14 mouse cellular contexts compared by ENCODE assay signal in the genomic region with DNA sequence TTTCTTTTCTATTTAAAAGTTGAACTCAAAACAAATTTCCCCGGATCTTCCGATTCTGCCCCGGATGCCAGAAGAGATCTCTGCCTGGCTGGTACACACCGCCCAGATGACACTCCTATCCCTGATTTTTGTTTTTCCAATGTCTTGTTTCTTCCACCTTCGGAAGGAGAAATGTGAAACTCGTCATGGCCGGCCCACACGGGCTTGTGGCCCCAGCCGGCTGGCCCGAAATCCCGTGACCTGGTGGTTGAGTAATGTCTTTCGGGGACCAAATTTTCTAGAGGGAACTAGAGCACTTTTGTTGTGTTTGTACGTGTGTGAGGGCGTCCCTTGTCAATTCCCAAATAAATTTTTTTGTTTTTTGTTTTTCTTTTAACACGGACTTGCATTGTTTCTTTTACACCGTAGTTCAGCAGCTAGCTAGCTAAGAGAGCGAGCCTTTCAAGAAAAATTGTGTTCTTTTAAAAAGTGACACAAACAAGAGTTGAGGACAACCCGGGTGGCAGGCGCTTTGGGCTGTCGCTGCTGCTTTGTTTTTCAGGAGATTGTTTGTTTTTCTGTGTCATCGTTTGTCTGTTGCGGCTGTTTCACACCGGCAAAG. TPM values are rescaled to one million over a fixed set of nuclear protein-coding genes. Genes with fewer than 3 reads are reported as not detected.
DNase-seq lines count a peak whose midpoint lies in the region; ATAC-seq and TF ChIP-seq lines count a peak whose summit lies in the region.
"Had no signal": no experiment of that assay in that cellular context is flagged by ENCODE, and none has a peak within 500 bp of the region (broad histone marks: within the 10 kb centered on the region; RNA-seq: fewer than 3 reads in every experiment).

No protein-coding gene starts in this region.

- DNase-seq in brain, embryonic 14.5 days (ENCODE audit: low read depth), result peak; percentile 68
- DNase-seq in embryonic facial prominence, embryonic 10.5 days (ENCODE audit: low spot score), result peak; percentile 62
- peak; percentile 60 for DNase-seq in limb, embryonic 10.5 days (ENCODE audit: low spot score)
- no peak for DNase-seq in left cerebral cortex, postnatal 25 days (ENCODE audit: low spot score in 2 of 2)
- no peak for DNase-seq in thymus, postnatal 10 days (ENCODE audit: low spot score in 2 of 2)
- DNase-seq: cerebellum, adult 11 months; layer of hippocampus, adult 9-11 months; liver, embryonic 13.5 days had no signal

- TF ChIP-seq POLR2A in brain, embryonic 14.5 days (IDR thresholded peaks at IDR 0.05; ENCODE audit: borderline replicate concordance, extremely low read depth, insufficient read depth, insufficient read length, poor library complexity, severe bottlenecking), result no peak

- TF ChIP-seq CTCF in intestine, postnatal 0 days (IDR thresholded peaks at IDR 0.05; ENCODE audit: low read depth), result no peak
- no peak for TF ChIP-seq CTCF in brain, embryonic 14.5 days (IDR thresholded peaks at IDR 0.05; ENCODE audit: borderline replicate concordance, extremely low read depth, insufficient read depth, insufficient read length)

- no peak overlapping the region for H3K9ac ChIP-seq in intestine, postnatal 0 days (ENCODE audit: low read depth, low read length)
- H3K9ac ChIP-seq in intestine, embryonic 16.5 days (ENCODE audit: low read depth, low read length), result no peak overlapping the region
- H3K9ac ChIP-seq: liver, embryonic 13.5 days had no signal

- H3K9me3 ChIP-seq in intestine, postnatal 0 days (ENCODE audit: control insufficient read depth), result no peaks in the 10 kb centered on the region
- no peaks in the 10 kb centered on the region for H3K9me3 ChIP-seq in intestine, embryonic 16.5 days (ENCODE audit: control insufficient read depth, low read length)
- H3K9me3 ChIP-seq in embryonic facial prominence, embryonic 10.5 days, result no peaks in the 10 kb centered on the region
- no peaks in the 10 kb centered on the region for H3K9me3 ChIP-seq in limb, embryonic 10.5 days (replicated peaks)
- H3K9me3 ChIP-seq: liver, embryonic 13.5 days had no signal

- no peak overlapping the region for H3K27ac ChIP-seq in intestine, postnatal 0 days (ENCODE audit: low read depth, low read length)
- H3K27ac ChIP-seq in intestine, embryonic 16.5 days (ENCODE audit: low read length), result no peak overlapping the region
- no peak overlapping the region for H3K27ac ChIP-seq in embryonic facial prominence, embryonic 10.5 days (replicated peaks)
- H3K27ac ChIP-seq in limb, embryonic 10.5 days, result no peak overlapping the region
- H3K27ac ChIP-seq: liver, embryonic 13.5 days had no signal

- intact Hi-C loops in left cerebral cortex, postnatal 25 days (cut with DNase I), result loop anchor here (2.0 kb wide), 1 partner anchor 913 kb away; no protein-coding TSS in a partner anchor

- peaks cover 100% of the 10 kb centered on the region for H3K27me3 ChIP-seq in intestine, postnatal 0 days (replicated peaks; ENCODE audit: control insufficient read depth, insufficient read depth, low read length)
- peaks cover 87% of the 10 kb centered on the region for H3K27me3 ChIP-seq in intestine, embryonic 16.5 days (replicated peaks; ENCODE audit: control insufficient read depth, insufficient read depth, low read length)
- peaks cover 100% of the 10 kb centered on the region for H3K27me3 ChIP-seq in embryonic facial prominence, embryonic 10.5 days (replicated peaks; ENCODE audit: low read depth, poor library complexity, severe bottlenecking)
- peaks cover 98% of the 10 kb centered on the region for H3K27me3 ChIP-seq in limb, embryonic 10.5 days (ENCODE audit: low read depth, poor library complexity, severe bottlenecking)

- no peak for ATAC-seq in intestine, postnatal 0 days
- ATAC-seq in intestine, embryonic 16.5 days, result no peak

- no peak overlapping the region for H3K4me2 ChIP-seq in intestine, postnatal 0 days (replicated peaks; ENCODE audit: low read depth)
- no peak overlapping the region for H3K4me2 ChIP-seq in intestine, embryonic 16.5 days (ENCODE audit: low read depth, low read length)

- no peaks in the 10 kb centered on the region for H3K36me3 ChIP-seq in intestine, postnatal 0 days (ENCODE audit: control insufficient read depth, insufficient read depth)
- no peaks in the 10 kb centered on the region for H3K36me3 ChIP-seq in intestine, embryonic 16.5 days (ENCODE audit: control insufficient read depth, insufficient read depth, low read length)
- H3K36me3 ChIP-seq in embryonic facial prominence, embryonic 10.5 days (replicated peaks), result no peaks in the 10 kb centered on the region
- no peaks in the 10 kb centered on the region for H3K36me3 ChIP-seq in limb, embryonic 10.5 days
- H3K36me3 ChIP-seq: liver, embryonic 13.5 days had no signal

- H3K4me1 ChIP-seq in intestine, postnatal 0 days (replicated peaks; ENCODE audit: control insufficient read depth, insufficient read depth, low read length), result no peaks in the 10 kb centered on the region
- peaks cover 27% of the 10 kb centered on the region for H3K4me1 ChIP-seq in intestine, embryonic 16.5 days (ENCODE audit: control insufficient read depth, insufficient read depth, low read length)
- H3K4me1 ChIP-seq in embryonic facial prominence, embryonic 10.5 days, result peaks cover 45% of the 10 kb centered on the region
- peaks cover 29% of the 10 kb centered on the region for H3K4me1 ChIP-seq in limb, embryonic 10.5 days

- 2% methylated on average over 23 of the region's 23 CpGs for WGBS in intestine, postnatal 0 days
- WGBS in intestine, embryonic 16.5 days, result 1% methylated on average over 23 of the region's 23 CpGs
- WGBS in embryonic facial prominence, embryonic 10.5 days, result under 1% methylated on average over 23 of the region's 23 CpGs
- WGBS in limb, embryonic 10.5 days, result 1% methylated on average over 23 of the region's 23 CpGs

- H3K4me3 ChIP-seq in intestine, postnatal 0 days (ENCODE audit: low read depth, low read length), result 0 out of 2 replicates have a peak overlapping the region, but pooled peaks have one; percentile 4
- no peak overlapping the region for H3K4me3 ChIP-seq in intestine, embryonic 16.5 days (ENCODE audit: low read length)
- peak overlapping the region; percentile 66 for H3K4me3 ChIP-seq in embryonic facial prominence, embryonic 10.5 days
- no peak overlapping the region for H3K4me3 ChIP-seq in limb, embryonic 10.5 days
- H3K4me3 ChIP-seq: erythroblast, embryonic 14.5 days had no signal

RNA-seq across cellular contexts. Expression of a gene that starts 2.8 kb away (rescaled TPM):
- not detected in 2 replicates for polyA plus RNA-seq in intestine, postnatal 0 days (2015; fragmentation: Nextera tagmentation; extraction: Ambion mirVana)
- polyA plus RNA-seq in intestine, embryonic 16.5 days (2015; fragmentation: Nextera tagmentation; extraction: Ambion mirVana), result not detected in 2 replicates
- polyA plus RNA-seq in brain, embryonic 14.5 days (2012; rRNA removed), result 0.24 and 0.74 TPM in 2 replicates
- 1.9 and 2.4 TPM in 2 replicates for polyA plus RNA-seq in embryonic facial prominence, embryonic 10.5 days (2016; fragmentation: Nextera tagmentation; extraction: Ambion mirVana)
- polyA plus RNA-seq in limb, embryonic 10.5 days (2016; fragmentation: Nextera tagmentation; extraction: Ambion mirVana), result not detected in 2 replicates
- under 1 TPM; 0.80 to 0.94 TPM for total RNA-seq in left cerebral cortex, postnatal 25 days (2021)
- total RNA-seq: megakaryocyte, adult 5-6 weeks had no signal
- polyA plus RNA-seq: erythroblast, embryonic 14.5 days; liver, embryonic 13.5 days; thymus, postnatal 0 days had no signal

RNA-seq across cellular contexts. Expression of a gene that starts 28.3 kb away (rescaled TPM):
- 30.3 and 31.2 TPM in 2 replicates for polyA plus RNA-seq in intestine, postnatal 0 days (2015; fragmentation: Nextera tagmentation; extraction: Ambion mirVana)
- polyA plus RNA-seq in intestine, embryonic 16.5 days (2015; fragmentation: Nextera tagmentation; extraction: Ambion mirVana), result 34.5 and 36.9 TPM in 2 replicates
- polyA plus RNA-seq in brain, embryonic 14.5 days (2012; rRNA removed), result 21.9 and 35.6 TPM in 2 replicates
- 58.1 and 61.8 TPM in 2 replicates for polyA plus RNA-seq in embryonic facial prominence, embryonic 10.5 days (2016; fragmentation: Nextera tagmentation; extraction: Ambion mirVana)
- 54.4 and 57.3 TPM in 2 replicates for polyA plus RNA-seq in limb, embryonic 10.5 days (2016; fragmentation: Nextera tagmentation; extraction: Ambion mirVana)
- total RNA-seq in left cerebral cortex, postnatal 25 days (2021), result 10 to 100 TPM; 34.1 to 35.5 TPM

RNA-seq across cellular contexts. Expression of a gene that starts 54.9 kb away (rescaled TPM):
- not detected in 2 replicates for polyA plus RNA-seq in intestine, postnatal 0 days (2015; fragmentation: Nextera tagmentation; extraction: Ambion mirVana)
- not detected in 2 replicates for polyA plus RNA-seq in intestine, embryonic 16.5 days (2015; fragmentation: Nextera tagmentation; extraction: Ambion mirVana)
- not detected in 2 replicates for polyA plus RNA-seq in brain, embryonic 14.5 days (2012; rRNA removed)
- not detected in 2 replicates for polyA plus RNA-seq in embryonic facial prominence, embryonic 10.5 days (2016; fragmentation: Nextera tagmentation; extraction: Ambion mirVana)
- not detected in 2 replicates for polyA plus RNA-seq in limb, embryonic 10.5 days (2016; fragmentation: Nextera tagmentation; extraction: Ambion mirVana)
- not detected for total RNA-seq in left cerebral cortex, postnatal 25 days (2021)
- polyA plus RNA-seq: erythroblast, embryonic 14.5 days; gonadal fat pad, adult 2 months; liver, embryonic 13.5 days; thymus, postnatal 0 days had no signal

Comparison
In these comparisons a context has a peak if more than half of its experiments do, and no peak if none do; other contexts are left out.
1. H3K4me3 ChIP-seq: peak in intestine, postnatal 0 days (single experiment) and embryonic facial prominence, embryonic 10.5 days (single experiment); none in intestine, embryonic 16.5 days (single experiment) and limb, embryonic 10.5 days (single experiment).
2. DNase-seq: peak in brain, embryonic 14.5 days (single experiment), embryonic facial prominence, embryonic 10.5 days (single experiment) and limb, embryonic 10.5 days (single experiment); none in left cerebral cortex, postnatal 25 days (0 of 2) and thymus, postnatal 10 days (0 of 2).